Mouse (Mus musculus) brain, embryonic 18.5 days (tissue): ENCODE data around the gene Plpp1.
A peak's percentile ranks its signal among the peaks of the same experiment; 100 is the strongest.

ENCODE experiments used
- DNase-seq: peaks from one replicate; pipeline ENCODE4 v3.0.0-alpha.2; 2012; ENCODE audit warnings: low read depth, low spot score

The Plpp1 gene

GRCm38 (mm10) chr13:112800597-112801380 is at the start of gene Plpp1:
Gene Plpp1 (plus strand): TSS chr13:112800792.
- DNase-seq = peak; percentile 87

- DNase-seq = no peak
Measured at GRCm38 (mm10) chr13:112751454-112752308, 48.9 kb upstream of the Plpp1 start.

DNA sequence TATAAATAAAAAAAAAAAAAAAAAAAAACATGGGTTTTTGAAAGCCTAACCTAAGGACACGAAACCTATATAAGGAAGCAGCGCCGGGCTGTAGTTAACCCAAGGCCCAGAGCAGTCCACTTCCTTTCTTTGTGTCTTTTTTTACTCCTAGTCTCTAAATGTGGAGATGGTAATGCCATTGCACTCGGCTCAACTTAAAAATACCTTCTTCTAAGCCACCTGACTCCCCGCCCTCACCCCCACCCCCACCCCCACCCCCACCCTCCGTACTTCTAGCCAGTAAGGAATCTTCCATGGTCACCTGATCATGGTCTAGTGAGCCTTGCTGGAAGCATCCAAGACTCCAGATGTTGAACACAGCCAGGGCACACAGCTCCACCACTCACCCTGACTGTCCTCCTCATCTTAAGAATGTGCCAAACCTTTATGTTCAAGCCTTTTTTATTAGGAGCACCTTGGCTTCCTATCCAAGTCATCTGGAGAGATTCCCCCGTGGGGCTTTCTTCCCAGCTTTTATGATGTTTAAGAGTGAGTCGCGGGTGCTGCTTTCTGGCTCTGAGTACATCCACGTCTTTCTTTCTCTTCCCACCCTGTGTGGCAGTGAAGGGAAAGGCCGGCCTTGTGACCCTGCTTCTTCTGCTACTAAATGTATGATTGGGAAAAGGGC is 48.1 kb upstream of the Plpp1 start:
- no peak for DNase-seq

DNA sequence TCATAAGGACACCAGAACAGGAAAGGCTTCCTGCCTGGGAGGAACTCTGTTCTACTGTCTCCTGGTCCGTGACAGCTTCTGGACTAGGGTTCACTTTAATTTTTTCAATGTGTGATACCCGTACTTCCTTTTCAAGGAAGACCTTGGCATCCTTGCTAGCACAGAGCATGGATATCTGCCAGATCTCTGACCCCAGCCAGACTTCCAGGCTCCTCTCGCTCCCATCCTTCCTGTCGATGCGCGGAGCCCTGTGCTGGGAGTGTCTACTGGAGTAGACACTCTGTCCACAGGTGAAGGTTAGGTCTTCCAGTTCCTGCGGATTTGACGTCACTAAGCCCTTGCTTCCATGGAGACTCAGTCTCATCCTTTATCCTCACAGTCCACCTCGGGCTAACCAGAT is 47.1 kb upstream of the Plpp1 start:
- no peak for DNase-seq

DNA sequence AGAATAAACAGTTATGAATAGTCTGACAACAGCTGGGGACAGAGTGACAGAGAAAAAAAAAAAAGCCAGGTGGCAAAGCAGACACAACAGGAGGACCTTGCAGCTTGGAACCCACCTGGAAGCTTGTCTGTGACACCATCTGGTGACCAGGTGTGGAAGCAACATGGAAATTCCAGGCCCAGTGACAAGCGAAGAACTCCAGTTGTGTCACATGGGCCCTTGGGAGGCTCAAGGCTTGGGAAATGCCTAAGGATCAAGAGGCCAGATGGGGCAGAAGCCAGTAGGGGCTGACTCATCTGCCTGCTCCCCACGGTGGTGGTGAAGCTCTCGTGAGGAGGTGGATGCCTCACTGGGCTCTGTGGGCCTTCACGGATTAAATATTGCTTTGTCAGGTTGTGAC is 45.7 kb upstream of the Plpp1 start:
- no peak for DNase-seq

- no peak for DNase-seq
Measured at GRCm38 (mm10) chr13:112755507-112756010, 45.0 kb upstream of the Plpp1 start.

DNA sequence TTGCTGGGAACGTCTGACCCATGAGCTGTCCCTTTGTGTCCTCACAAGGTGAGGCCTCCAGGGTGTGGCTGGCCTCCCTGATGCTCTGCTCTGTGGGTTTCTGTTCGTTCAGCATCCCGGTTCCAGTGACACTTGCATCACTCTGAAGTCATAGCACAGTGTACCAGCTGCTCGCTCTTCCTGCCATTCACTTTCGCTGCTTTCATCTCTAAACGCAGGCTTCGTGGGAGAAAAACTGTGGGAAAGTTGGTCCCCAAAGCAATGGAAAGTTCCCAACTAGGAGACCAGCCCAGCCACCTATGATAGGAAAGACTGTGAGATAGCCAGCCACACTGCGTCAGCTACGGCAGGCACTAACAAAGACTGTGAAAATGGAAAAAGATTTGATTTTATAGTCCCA is 43.2 kb upstream of the Plpp1 start:
- no peak for DNase-seq

GRCm38 (mm10) chr13:112758546-112759090 is 42.0 kb upstream of the Plpp1 start:
- DNase-seq = no peak

- no peak for DNase-seq
Measured at GRCm38 (mm10) chr13:112759364-112759763, 41.2 kb upstream of the Plpp1 start.

DNA sequence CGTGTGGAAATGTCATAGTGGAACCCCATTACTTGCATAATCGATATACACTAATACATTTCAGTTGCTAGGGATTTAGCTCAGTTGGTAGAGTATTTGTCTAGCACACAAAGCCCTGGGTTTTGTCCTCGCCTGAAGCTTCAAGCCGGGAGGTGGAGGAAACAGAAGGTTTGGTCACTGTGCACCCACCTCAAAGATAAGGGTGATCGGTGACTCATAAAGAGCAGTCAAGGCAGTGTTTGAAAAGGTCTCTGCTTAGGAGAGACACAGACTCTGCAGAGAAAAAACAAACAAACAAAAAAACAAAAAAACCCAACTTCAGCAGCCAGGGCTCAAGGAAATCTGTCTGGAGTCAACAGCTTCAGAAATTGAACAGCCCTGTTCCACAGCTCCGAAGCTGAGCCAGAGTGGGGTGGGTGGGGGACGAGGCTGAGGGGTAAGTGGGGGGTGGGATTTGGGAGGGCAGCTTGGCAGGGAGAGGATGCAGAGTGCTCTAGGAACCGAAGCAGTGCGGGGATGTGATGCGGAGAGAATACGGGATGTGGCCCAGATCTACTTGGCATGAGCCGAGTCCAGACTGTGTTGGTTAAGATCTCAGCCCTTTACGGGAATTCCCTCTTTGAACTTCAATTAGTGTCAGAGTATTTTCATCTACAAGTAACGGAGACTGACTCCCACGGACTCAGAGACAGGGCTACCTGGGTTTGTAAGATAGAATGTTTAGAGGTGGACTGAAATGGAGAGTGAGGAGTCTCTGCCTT is 40.6 kb upstream of the Plpp1 start:
- no peak for DNase-seq

DNA sequence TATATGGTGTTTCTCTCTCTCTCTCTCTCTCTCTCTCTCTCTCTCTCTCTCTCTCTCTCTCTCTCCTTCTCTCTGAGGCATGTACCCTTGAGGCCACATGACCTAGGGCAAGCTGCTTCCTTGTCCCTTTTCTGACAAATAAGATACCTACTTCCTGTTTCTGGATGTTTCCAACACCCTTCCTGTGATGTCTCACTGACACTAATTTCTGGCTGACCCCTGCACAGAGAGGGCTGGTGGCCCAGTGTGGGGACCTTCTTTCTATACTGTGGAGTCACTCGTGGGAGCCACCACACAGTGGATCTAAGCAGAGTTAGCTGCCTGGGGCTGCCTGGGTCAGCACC is 40.1 kb upstream of the Plpp1 start:
- DNase-seq = no peak

- DNase-seq = no peak
Measured at GRCm38 (mm10) chr13:112761787-112762186, 38.8 kb upstream of the Plpp1 start.

DNA sequence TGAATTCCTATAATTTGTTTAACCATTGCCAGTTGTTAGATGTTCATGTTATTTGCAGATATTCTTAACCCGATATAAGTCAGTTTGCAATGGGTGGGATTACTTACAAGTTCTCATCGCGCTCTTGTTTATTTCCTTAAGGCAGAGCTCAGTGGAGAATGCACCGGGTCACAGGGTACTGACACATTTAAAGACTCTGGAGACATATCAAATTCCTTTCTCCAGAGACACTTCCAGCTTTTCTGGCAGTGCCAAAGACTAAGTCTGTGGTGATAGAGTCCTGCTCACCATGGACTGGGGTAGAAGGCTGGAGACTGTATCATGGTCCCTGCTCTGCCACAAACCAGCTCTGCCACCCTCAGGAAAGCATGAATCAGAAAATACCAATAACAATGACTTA is 38.0 kb upstream of the Plpp1 start:
- no peak for DNase-seq

- DNase-seq = no peak
Measured at GRCm38 (mm10) chr13:112763531-112764091, 37.0 kb upstream of the Plpp1 start.

DNA sequence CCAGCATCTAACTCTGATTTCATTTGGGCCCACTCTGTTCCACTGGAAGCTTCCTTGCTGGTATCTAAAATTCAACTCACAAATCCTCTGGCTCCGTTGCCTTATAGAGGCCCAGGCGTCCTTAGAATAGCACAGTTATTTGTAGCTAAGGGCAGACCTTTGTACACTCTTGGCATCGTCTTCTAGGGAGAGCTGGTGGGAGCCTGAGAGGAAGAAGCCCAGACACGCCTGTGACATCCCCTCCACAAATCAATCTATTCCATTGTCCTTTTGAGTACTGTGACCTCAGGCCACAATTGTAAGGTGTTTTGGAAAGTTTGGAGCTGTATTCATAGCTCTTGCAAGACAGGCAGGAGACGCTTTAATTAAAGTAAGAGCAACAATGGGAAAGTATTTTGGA is 36.0 kb upstream of the Plpp1 start:
- DNase-seq = no peak

DNA sequence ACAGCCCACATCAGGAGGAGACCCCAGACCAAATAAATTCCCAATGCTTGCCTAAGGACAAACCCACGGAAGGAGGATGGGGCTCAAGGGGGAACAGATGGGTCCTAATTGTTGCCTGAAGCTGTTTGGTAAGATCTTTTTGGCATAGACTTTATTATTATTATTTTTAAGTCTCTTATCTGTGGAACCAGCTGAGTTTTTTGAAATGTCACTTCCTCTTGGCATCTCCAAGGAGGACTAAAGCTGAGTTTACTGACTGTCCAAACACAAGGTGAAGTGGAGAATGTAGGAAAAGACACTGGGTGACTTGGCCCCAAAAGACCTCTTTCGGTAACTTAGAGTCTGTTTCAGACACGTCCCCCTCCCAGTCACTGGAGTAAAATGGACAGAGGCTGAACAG is 34.9 kb upstream of the Plpp1 start:
- DNase-seq = no peak

- DNase-seq = no peak
Measured at GRCm38 (mm10) chr13:112770528-112771328, 29.9 kb upstream of the Plpp1 start.

DNA sequence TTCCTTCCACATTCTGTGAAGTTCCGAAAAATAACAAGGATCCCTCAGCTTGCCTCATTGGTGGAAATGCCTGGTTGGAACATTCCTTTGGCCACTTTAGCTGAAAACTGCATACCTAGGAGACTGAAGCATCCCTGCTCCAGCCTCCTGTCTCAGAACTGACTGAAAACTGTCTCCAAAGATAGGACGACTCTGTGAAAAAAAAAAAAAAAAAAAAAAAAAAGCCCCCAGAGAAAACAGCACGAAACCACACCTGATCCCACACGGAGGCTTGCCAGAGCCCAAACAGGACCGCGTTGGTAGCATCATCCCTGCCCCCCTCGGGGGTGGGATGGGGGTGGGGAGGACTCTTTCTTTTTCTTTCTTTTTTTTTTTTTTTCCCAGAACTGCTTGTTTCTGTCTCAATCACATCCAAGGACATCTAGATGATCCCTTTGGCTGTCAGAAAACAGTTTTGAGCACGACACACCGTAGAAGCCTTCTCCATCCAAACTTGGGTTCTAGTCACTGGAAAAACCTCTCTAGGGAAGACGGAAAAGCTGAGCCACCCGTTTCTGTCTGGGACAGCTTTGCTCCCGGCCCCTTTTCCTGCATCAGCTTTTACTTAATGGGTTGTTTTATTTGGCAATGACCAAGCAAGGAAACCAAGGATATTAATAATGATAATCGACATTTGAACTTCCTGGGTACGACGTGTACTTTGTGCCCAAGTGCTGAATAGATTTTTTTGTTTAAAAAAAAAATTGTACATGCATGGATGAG is 29.0 kb upstream of the Plpp1 start:
- DNase-seq = no peak

- DNase-seq = no peak
Measured at GRCm38 (mm10) chr13:112772252-112772651, 28.3 kb upstream of the Plpp1 start.
